Mouse (Mus musculus): ENCODE measurements around the gene Vps39.

The Vps39 gene

DNA sequence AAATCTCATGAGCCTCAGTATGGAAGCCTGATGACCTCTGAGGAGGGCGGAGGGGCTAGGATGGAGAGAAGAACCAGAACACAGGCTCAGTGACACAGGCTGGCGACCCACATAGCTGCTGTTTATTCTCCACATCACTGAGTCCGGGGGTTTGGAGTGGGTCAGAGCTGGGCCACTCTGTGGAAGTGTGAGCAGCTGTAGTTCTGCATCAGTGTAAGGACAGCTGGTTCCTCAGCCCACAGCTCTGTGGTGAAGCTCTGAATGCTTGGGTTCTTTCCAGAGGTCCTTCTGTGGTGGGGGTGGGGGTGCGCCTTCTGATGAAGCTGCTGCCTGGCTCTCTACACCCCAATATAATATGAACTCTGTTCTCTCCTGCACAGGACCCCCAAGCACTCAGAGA, 53.1 kb downstream of the Vps39 start:
- no peak for DNase-seq (ENCODE audit: low spot score in 2 of 2)

DNA sequence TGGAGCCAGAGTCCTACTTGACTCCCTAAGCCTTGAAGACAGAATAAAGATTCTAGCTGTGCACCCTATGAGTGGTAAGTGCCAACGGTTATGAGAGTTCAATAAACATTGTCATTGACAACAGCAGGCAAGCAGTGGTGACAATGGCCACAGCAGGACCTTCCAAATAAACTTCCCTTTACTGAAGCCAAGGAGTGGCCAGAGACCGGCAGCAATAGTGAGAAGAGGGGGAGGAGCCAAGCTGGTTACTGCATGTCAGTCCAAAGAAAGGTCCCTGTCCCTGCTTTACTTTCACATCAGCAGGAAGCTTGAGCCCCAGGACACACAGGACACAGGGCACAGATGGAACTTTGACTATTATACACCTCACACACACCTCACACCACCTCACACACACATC, 56.8 kb downstream of the Vps39 start:
- no peak for DNase-seq (ENCODE audit: low spot score in 2 of 2)

DNA sequence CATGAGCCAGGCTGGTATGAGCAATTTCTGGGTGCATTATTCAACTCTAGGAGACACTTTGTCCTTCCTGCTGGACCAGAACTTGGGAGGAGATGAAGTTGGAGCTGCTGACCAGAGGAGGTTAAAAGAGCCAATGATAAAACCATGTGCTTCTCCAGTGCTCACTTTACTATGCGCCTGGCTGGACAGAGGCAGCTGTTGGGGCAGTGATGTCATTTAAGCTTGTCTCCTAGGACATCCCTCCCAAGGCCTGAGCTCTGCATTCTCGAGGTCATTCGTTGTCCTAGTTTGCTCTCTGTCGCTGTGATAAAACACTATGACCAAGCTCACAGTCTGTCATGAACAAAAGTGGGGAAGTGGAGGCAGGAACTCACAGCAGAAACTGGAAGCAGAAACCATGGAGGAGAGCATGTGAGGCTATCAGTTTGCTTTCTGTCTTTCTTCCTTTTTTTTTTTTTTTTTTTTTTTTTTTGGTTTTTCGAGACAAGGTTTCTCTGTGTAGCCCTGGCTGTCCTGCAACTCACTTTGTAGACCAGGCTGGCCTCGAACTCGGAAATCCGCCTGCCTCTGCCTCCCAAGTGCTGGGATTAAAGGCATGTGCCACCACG, 61.4 kb downstream of the Vps39 start:
- DNase-seq (ENCODE audit: low spot score in 2 of 2): no peak

DNA sequence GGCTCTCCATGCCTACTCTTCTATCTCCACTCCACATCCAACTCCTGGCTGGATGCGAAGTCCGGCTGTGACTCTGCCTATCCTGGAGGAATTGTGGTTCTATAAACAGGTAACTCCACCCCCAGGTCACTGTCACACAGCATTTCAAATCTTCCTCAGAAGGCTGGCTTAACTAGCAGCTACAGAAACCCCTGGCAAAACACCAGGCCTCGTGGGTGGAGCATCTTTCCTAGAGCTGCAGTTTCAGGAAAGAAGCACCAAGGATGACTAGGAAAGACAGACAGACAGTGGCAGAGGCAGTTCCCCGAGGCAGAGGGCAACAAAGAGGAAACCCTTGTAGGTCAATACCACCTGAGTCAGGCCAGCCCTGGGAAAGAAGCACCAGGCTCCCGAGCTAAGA, 63.9 kb downstream of the Vps39 start, which contains the start of gene Pla2g4d:
Gene Pla2g4d, minus strand, starts transcription at position 203 of the 400 bp plus-strand sequence.
- DNase-seq (ENCODE audit: low spot score in 2 of 2): no peak

DNA sequence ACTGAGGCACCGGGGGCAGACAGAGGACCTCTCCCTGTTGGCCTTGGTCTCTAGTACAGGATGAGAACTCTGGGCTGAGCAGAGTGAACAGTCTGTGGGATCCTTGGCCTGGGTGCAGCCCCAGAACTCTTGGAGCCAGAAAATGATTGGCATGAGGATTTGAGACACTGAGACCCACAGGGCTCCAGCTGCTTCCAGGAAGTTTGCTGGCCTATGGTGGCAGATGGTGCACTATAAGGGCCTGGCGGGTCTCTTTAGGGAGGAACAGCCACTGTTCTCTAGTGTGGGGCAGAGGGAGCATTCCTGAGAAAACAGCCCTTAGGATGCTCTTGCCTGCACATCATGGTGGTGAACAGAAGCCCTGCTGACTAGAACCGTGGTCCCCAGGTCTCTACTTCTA, 64.5 kb downstream of the Vps39 start:
- no peak for DNase-seq (ENCODE audit: low spot score in 2 of 2)

DNA sequence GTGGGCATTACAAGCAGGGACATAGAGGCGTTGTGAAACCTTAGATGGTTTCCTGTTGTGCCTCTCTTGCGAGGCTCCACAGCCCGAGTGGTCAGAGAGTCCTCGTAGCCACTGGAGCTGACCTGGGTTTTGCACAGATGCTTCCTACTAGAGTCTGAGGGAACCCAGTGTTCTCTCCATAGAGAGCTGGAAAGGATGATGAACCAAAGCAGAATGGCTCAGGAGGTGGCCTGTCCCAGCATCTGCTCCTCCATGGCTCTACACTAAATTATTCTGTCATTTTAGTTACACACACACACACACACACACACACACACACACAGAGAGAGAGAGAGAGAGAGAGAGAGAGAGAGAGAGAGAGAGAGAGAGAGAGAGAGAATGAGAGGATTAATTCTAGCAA, 67.3 kb downstream of the Vps39 start:
- DNase-seq (ENCODE audit: low spot score in 2 of 2): no peak

DNA sequence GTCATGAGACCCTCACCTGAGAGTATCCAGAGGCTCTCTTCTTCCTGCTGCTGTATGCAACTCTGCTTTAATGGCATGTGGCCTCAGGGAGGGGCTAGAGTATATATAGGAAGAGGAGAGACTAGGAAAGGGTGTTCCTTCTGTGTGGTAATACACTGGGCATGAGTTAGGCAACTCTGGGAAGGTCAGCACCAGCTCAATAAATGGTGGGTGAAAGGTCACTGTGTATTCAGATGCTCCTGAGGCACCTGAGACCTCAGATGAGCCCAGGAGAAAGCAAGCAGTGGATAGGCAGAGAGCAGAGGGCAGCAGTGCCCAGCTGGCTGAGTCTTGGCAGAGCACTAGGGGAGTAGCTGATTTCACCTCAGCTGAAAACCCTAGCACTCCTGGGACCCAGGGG, 68.2 kb downstream of the Vps39 start:
- no peak for DNase-seq (ENCODE audit: low spot score in 2 of 2)

DNA sequence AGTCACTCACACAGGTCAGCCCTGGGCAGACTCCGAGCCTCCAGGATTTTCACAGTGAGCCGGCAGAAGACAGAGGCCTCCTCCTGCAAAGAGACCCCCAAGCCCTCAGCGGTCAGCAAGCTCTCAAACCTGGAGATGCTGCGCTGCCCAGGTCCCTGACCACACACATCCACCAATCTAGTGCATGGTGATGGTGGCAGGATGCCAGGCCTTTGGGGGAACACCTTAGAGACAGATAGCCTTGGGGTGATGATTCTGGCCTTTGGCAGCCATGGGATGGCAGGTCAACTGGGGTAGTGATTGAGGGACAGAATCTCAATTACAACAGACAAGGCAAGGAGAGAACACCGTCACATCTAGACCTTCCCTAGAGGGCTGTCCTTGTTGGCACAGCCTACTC, 68.8 kb downstream of the Vps39 start:
- no peak for DNase-seq (ENCODE audit: low spot score in 2 of 2)

DNA sequence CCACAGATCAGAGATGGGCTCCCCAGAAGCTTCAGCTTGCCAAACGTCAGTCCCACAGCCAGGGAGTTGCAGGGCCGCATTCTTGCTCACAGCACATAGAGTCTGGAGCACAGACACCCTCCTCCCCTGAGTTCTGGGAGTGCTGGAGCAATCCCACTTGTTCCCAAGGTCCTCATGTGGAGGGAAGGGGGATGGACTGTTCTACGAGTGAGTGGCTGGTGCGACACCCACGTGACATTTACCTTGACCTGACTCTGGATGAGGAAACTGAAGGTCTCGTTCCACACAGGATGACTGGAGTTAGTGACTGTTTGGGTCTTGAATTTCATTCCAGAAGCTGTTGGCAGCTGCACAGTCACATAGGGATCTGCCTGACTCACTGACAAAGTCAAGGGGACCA, 69.4 kb downstream of the Vps39 start:
- no peak for DNase-seq (ENCODE audit: low spot score in 2 of 2)

DNA sequence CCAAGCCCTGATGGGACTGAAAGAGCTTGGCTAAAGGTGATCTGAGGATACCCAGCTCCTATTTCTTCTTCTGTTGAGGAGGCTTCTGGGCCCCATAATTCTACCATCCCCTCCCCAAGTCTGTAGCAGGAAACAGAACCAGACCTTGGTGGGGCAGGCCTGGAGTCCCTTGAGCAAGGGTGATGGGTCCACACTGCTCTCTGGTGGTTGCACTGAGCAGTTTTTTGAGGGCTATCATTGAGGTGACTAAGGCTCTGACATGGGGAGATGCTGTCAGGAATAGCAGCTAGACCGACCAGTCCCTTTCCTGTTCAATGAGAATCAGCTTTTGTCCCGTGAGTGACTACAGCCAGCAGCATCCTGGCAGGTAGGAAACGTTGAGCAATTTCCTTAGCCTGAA, 71.7 kb downstream of the Vps39 start:
- no peak for DNase-seq (ENCODE audit: low spot score in 2 of 2)

DNA sequence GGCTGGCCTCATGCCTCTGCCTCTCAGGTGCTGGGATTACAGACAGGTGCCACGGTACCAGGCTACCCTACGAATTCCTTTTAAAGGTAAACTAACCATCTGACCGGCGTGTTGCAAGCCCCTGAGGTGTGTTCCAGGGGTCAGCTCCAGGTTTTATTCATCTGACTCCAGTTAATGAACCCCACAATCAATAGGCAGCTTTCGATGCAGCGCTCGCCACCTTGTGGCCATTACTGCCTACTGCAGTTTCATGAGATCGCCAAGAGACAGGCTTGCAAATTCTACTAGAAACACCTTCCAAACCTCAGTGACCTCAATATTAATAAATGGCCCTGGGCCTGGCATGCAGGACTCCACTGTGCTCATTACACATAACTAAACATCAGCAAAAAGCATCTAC, 73.0 kb downstream of the Vps39 start:
- peak; percentile 42 to 51 for DNase-seq (ENCODE audit: low spot score in 2 of 2)

DNA sequence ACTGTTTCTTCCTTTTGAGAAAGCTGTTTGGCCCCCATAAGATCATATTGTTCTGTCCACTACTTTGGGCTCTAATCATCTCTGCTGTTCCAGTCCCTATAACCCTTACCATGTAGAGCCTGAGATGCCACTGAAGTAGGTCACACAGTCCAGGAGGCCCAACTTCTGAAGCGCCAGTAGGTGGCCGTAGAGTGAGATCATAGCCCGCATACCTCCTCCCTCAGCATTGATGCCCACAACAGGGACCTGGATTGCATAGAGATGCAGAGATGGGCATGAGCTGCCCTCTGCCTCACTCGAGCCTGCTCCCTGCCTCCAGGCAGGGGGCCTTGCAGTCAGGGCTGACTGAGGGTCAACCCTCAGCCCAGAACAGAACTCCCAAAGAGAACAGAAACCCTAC, 76.0 kb downstream of the Vps39 start:
- no peak for DNase-seq (ENCODE audit: low spot score in 2 of 2)

DNA sequence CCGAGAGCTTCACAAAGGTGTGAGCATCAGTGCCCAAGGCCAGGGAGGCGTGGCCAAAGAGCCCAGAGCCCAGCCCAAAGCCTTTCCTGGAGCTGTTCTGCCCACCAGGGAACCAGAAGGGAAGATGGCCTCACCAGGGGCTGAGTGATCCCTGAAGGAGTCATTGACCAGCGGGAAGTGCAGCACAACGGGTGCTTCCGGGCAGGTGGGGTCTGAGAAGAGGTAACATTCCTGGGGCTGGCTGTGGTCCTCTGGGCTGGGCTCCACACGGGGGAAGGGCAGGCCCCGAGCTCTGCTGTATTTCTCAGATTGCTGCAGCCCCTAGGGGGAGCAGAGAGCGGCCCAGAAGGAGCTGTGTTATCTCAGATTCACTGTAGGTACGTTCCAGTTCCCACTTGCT, 84.3 kb downstream of the Vps39 start:
- DNase-seq (ENCODE audit: low spot score in 2 of 2): no peak

Data from urinary bladder, postnatal 36 days (tissue).